Mouse (Mus musculus) liver, postnatal 0 days (tissue): Measurements from ENCODE around the gene A930033H14Rik.

Experiments used
- CTCF ChIP-seq: sonication (generic); IDR thresholded peaks from 2 replicates; pipeline ENCODE4 v1.5.1; 2016; ENCODE audit warnings: antibody characterized with exemption, low read depth
- EP300 ChIP-seq: IDR thresholded peaks from 2 replicates; pipeline ENCODE4 v1.6.1; 2016; ENCODE audit warnings: antibody characterized with exemption, low read depth, mild to moderate bottlenecking

GRCm38 (mm10) chr10:69187773-69188443, 25.0 kb downstream of the A930033H14Rik start:
- TF ChIP-seq EP300 (no peak), CTCF (no peak)
